Mouse (Mus musculus) central nervous system, embryonic 14 days (tissue): ENCODE results near the gene Uck1. TPM values are rescaled to one million over a fixed set of nuclear protein-coding genes. Genes with fewer than 3 reads are reported as not detected.

Source experiments
- polyA plus RNA-seq: library from polyadenylated mRNA; depleted of rRNA; stranded (reverse); fragments of >200 nt; gene quantifications from 2 replicates; pipeline ENCODE4 v1.2.3, GENCODE M21; 2012; rRNA removed

Uck1 gene
- 71.8 and 74.1 TPM in 2 replicates for polyA plus RNA-seq

DNA sequence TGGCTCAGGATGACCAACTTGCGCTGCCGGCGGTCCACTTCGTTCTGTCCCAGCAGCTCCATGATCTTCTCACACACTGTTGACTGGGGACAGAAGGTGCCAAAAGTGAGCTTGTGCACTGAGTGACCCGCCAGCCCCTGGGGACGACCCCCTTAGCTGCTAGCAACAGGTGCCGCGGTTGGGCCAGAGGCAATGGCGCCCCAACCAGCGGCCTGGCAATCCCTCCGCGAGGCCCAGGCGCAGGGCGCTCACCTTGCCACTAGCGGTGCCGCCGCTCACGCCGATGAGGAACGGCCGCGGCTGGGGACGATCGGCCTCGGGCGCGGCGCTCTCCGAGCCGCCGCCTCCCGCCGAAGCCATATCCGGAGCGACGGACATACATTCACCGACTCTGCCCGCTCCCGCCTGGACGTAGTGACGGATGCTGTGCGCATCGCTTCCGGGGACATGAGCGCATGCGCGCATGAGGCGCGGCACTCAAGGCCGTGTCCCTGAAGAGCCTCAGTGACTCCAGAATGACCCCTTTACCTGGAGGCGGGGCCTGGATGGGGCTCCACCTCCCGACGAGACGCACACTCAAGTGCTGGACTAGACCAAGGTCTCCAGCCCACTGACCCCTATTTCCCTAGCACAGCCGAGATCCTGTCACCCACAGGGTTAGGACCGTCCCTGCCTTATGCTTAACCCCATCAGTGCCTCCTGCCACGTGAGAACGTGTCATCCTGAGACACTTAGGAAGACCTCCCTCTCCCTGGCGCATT, at the start of gene Uck1:
Gene Uck1 (minus strand): TSS at position 503 of the 761 bp plus-strand sequence.

DNA sequence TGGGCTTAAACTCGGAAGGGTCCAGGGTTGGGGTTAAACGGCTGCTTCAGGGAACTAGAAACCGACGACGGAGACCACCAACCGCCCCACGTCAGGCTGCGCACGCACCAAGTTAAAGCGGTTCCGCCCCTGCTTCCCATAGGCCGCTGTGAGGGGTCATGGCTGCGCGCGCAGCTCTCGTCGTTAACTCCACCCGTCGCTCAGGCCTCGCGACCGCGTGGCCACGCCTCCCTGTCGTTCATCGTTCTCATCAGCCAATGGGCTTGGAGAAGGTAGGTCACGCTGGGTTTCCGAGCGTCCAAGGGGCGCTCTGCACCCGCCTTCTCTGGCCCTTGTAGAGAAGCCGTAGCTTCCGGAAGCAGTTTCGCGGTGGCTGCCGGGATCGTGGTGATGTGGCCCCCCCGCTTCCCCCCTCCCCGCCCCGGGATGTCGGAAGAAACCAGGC, 28.0 kb upstream of the Uck1 start, which contains the start of gene Swi5:
Gene Swi5 (minus strand): TSS at position 153 of the 445 bp plus-strand sequence.

DNA sequence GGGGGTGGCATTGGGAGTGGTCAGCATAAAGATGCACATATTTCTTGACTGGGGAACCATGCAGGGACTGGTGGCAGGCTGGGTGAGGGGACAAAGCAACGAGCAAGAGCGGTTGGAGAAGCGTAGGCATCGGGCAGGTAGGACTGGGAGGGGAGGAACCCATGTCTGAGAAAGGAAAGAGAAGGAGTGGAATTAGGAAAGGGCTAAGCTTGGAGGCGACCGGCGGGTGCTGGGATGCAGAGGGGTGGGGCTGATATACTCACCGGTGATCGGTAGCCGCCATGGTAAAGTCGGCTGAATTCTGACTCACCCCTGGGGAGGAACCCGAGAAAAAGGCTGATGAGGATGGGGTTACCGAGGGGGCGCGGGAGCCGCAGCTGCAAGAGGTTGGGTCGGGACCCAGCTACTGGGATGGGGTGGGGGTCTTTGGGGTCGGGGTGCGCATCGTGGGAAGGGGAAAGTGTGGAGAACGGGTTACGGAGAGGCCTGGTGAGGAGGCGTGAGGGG, 27.4 kb upstream of the Uck1 start, which contains the start of gene Golga2:
Gene Golga2 (plus strand): TSS at position 51 of the 507 bp plus-strand sequence.

DNA sequence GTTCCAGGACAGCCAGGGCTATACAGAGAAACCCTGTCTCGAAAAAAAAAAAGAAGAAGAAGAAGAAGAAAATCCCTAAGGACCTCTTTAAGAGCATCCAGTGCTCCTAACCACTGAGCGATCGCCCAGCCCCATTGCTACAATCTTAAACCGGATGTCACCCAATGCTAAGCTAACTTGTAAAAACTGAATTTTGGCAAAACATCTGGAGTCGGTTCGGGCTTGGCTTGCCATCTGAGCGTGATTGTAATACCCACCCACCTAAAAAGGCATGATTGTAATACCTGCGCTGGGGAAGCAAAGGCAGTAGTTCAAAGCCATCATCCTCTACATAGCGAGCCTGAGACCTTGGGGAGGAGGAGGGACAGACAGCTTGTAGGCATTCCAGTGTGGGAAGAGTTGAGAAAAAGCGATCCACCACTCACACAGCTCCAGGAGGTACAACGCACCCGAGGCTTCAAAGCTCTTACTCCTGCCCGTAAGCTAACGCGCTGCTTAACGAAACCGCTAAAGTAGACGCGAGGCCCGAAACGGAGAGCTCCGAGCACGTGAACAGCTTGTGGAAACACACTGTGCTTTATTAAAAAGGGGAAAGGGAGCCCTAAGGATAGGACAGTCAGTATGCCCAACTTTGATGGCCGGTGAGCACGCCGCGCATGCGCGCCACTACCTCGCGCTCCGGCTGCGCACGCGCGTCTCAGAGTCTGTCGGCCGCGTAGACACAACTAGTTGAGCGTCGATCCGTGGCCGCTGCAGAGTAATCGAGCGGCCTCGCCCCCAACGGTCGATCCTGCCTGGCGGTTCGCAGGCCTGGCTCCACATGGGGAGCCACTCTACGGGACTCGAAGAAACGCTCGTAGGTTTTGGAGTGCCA, 23.8 kb downstream of the Uck1 start, which contains the start of gene Pomt1:
Gene Pomt1 (plus strand): TSS at position 705 of the 874 bp plus-strand sequence.

Other genes starting within 250 kb of the Uck1 start
- gene Fam78a, start 175.3 kb downstream of the Uck1 start, polyA plus RNA-seq: 0.57 and 1.2 TPM in 2 replicates
- gene Plpp7, start 164.6 kb downstream of the Uck1 start, polyA plus RNA-seq: 13.7 and 16.5 TPM in 2 replicates
- 97.5 and 108 TPM in 2 replicates for gene Prrc2b, start 109.1 kb downstream of the Uck1 start, polyA plus RNA-seq
- gene Pomt1, start 23.6 kb downstream of the Uck1 start, polyA plus RNA-seq: 40.2 and 43.3 TPM in 2 replicates
- 51.7 and 57.5 TPM in 2 replicates for gene Golga2, start 27.2 kb upstream of the Uck1 start, polyA plus RNA-seq
- gene Swi5, start 27.9 kb upstream of the Uck1 start, polyA plus RNA-seq: 373 and 404 TPM in 2 replicates
- 227 and 232 TPM in 2 replicates for gene Ciz1, start 92.2 kb upstream of the Uck1 start, polyA plus RNA-seq
- gene Dnm1, start 93.2 kb upstream of the Uck1 start, polyA plus RNA-seq: 141 and 226 TPM in 2 replicates
- 81.0 and 92.5 TPM in 2 replicates for gene 1110008P14Rik, start 121.8 kb upstream of the Uck1 start, polyA plus RNA-seq
- gene Lcn2, start 128.1 kb upstream of the Uck1 start, polyA plus RNA-seq: 0.70 and 1.2 TPM in 2 replicates
- gene Ptges2, start 135.7 kb upstream of the Uck1 start, polyA plus RNA-seq: 44.8 and 49.5 TPM in 2 replicates
- 3.7 and 4.0 TPM in 2 replicates for gene Naif1, start 190.3 kb upstream of the Uck1 start, polyA plus RNA-seq
- gene Slc25a25, start 191.3 kb upstream of the Uck1 start, polyA plus RNA-seq: 36.9 and 37.6 TPM in 2 replicates